Mouse (Mus musculus) yolk sac, embryonic 10.5 days (tissue): ENCODE data around the gene Ctc1.
A peak's percentile ranks its signal among the peaks of the same experiment; 100 is the strongest.

Experiments used
- DNase-seq: peaks from one replicate; pipeline ENCODE4 v3.0.0-alpha.2; 2017; ENCODE audit warnings: low spot score

Ctc1 gene

DNA sequence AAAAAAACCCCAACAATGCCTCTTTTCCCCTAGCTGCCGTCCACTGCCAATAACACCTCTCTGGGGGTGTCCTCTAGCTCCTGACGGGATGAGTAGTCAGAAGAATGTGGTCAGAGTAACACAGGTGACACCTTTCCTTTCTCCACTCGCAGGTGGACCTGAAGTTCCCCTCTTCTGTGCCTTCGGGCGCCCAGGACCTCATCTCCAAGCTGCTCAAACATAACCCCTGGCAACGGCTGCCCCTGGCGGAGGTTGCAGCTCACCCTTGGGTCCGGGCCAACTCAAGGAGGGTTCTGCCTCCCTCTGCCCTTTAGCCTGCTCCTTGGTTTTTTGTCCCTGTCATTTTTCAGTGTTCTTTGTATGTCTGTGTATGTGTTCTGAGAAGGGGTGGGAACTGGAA is 35.0 kb downstream of the Ctc1 start:
- DNase-seq, result no peak

- no peak for DNase-seq
These were observed 36.1 kb downstream of the Ctc1 start for GRCm38 (mm10) chr11:69051771-69052170.

- DNase-seq, result no peak
These were observed 37.2 kb downstream of the Ctc1 start for GRCm38 (mm10) chr11:69052824-69053421.

DNA sequence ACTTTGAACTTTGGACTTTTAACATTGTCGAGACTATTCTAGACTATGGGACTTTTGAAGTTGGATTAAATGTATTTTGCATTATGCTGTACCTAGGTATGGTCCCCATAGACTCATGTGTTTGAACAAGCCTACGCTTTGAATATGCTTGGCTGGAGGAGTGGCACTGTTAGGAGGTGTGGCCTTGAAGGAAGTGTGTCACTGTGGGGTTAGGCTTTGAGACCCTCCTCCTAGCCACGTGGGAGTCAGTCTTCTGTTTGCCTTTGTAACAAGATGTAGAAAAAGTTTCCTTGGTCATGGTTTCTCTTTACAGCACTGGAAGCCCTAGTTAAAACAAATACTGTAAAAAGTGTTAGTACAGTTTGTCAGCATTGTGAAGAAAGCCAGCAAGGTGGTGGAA is 38.1 kb downstream of the Ctc1 start:
- no peak for DNase-seq

GRCm38 (mm10) chr11:69058265-69058664 is 42.6 kb downstream of the Ctc1 start:
- no peak for DNase-seq

GRCm38 (mm10) chr11:69058729-69059356 is 43.1 kb downstream of the Ctc1 start:
- no peak for DNase-seq

DNA sequence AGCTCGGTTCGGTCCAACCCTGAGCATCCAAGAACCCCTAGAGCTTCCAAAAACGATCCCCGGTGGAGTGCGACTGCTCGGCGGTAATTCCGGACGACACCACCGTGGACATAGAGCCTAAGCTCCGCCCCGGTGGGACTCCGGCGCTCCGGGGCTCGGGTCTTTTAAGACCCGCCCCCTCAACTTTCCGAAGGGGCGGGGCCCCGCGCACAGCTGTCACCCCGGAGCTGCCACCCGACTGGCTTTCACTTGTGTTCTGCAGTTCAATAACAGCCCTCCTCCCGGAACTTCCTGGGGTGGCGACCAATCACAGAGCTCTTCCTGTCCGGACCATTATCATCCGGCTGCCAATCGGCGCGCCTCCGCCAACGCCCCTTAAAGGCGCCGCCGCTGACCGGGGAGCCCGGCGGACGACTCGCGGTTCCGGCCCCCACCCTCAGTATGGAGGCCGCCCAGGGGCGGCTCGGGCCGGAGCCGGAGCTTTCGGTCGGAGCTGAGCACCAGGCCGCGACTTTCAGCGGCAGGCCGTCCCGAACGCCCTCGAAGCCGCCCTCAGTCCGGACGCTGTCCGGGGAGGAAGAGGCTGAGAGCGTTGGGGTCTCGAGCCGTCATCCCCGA is 43.8 kb downstream of the Ctc1 start, which contains the start of gene Borcs6:
Gene Borcs6, plus strand, starts transcription at position 361 of the 618 bp plus-strand sequence.
- DNase-seq, result peak; percentile 97

DNA sequence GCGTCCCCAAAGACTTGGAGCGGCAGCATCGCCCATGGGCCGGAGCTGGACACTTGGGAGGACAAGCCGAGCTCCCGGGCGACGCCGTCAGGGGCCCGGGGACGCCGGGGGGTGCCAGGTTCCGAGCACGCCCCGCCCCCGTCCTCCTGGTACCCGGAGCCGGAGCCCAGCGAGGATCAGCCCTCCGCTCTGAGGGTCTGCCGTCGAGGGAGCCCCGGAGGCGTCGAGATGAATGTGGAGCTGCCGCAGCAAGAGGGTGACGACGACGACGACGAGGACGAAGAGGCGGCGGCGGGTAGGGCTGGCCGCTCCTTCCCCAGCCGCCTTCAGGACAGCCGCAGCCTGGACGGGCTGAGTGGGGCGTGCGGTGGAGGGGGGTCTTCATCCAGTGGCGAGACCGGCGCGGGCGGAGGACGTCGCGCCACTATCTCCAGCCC is 44.3 kb downstream of the Ctc1 start:
- no peak for DNase-seq

GRCm38 (mm10) chr11:69060448-69061254 is 44.9 kb downstream of the Ctc1 start:
- peak; percentile 56 for DNase-seq

GRCm38 (mm10) chr11:69061255-69061912 is 45.7 kb downstream of the Ctc1 start:
- DNase-seq, result no peak

DNA sequence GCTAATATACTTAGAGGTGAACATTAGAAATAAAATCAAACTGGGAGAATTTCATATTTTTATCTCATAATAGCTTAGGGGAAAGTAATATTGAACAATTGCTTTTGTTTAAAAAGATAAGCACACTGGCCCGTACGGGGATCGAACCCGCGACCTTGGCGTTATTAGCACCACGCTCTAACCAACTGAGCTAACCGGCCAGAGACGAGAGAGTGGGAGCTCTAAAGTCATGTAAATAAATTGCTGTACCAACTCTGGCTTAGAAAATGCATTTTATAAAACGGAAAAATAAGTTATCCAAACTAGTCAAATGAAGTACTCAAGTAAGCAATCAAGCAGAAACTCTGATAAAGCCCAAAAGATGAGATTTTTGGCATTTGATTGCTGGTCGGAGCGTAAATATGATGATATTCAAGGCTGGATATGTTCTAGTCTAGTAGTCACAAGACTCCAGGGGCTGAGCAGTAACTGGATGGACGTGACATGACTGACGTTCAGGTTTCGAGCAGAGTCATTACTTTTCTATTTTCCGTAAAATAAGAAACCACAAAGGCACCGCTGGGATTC is 46.6 kb downstream of the Ctc1 start:
- peak; percentile 70 for DNase-seq

GRCm38 (mm10) chr11:69062761-69063224 is 47.1 kb downstream of the Ctc1 start:
- DNase-seq, result peak; percentile 93

DNA sequence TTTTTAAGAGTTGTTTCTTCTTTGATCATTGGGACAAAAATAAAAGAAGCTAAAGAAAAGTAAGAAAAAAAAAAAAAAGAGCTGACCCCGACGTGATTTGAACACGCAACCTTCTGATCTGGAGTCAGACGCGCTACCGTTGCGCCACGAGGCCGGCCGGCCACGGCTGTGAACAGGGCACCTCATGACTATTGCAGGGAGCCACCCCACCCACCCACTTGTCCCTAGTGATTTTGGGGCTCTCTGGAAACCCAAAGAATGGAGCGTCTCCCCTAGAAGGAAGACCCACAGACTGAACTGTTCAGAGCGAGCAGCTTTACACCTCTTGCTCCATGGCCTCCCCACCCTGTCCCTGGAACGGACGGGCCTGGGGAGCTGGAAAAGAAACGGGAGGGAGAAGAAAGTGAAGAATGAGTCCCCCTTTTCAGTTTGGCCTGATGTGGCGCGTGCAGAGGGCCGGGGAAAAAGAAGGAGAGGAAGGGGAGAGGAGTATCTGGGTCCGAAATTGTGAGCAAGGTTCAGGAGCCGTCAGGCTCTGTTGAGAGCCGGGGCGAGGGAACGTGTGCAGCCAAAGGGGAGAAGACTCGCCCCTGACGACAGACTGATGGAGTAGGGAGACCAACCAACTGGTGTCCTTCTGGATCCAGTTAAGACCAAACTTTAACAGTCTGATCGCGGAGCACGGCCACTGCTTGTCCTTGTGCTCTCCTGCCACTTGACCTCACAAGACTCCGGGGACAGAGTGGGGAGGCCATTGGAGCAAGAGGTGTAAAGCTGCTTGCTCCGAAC is 47.9 kb downstream of the Ctc1 start:
- DNase-seq, result peak; percentile 79

- DNase-seq, result no peak
These were observed 48.8 kb downstream of the Ctc1 start for GRCm38 (mm10) chr11:69064259-69065133.

GRCm38 (mm10) chr11:69065394-69065925 is 49.7 kb downstream of the Ctc1 start:
- DNase-seq, result no peak

GRCm38 (mm10) chr11:69066163-69066861 is 50.6 kb downstream of the Ctc1 start:
- DNase-seq, result no peak

- DNase-seq, result peak; percentile 81
These were observed 51.2 kb downstream of the Ctc1 start for GRCm38 (mm10) chr11:69066956-69067355.

GRCm38 (mm10) chr11:69067601-69068000 is 51.9 kb downstream of the Ctc1 start:
- DNase-seq, result peak; percentile 53

- DNase-seq, result no peak
These were observed 54.4 kb downstream of the Ctc1 start for GRCm38 (mm10) chr11:69070093-69070492.
